Mouse (Mus musculus): ENCODE measurements around the gene Cdh5. TPM values are rescaled to one million over a fixed set of nuclear protein-coding genes. Genes with fewer than 3 reads are reported as not detected.

The Cdh5 gene
- total RNA-seq, 2 experiments from 2014 or later: 33.7 to 40.2 TPM

DNA sequence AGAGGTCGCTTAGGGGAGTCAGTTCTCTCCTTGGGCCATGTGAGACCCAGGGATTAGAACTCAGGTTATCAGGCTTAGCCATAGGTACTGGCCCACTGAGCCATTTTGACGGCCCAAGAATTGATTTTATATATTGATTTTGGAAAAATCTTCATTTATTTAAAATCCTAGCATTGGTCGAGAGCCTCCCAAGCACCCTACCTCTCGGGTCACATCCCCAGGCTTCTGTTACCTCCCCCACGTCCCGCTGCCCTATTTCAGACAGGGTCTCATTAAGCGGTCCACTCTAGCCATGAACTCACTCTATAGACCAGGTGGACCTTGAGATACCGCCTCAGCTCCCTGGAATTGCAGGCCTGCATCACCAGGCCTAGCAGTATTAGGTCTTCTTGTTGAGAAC lies 33.1 kb downstream of the Cdh5 start:
- no peak for DNase-seq (ENCODE audit: low spot score)

DNA sequence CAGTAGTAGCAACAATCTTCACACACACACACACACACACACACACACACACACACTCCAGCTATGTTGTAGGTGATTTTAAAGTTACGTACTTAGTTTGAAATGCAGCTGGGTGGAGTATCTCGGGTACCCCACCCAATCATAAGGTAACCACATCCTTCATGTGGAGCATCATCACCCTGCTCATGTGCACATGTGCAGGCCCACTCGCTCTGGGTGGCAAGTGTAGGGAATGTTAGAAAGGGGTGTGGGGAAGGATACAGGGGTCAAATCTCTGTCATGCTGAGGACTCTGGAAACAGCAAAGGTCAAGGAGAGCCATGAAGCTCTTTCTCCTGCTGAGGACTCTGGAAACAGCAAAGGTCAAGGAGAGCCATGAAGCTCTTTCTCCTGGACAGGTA lies 34.9 kb downstream of the Cdh5 start:
- no peak for DNase-seq (ENCODE audit: low spot score)

DNA sequence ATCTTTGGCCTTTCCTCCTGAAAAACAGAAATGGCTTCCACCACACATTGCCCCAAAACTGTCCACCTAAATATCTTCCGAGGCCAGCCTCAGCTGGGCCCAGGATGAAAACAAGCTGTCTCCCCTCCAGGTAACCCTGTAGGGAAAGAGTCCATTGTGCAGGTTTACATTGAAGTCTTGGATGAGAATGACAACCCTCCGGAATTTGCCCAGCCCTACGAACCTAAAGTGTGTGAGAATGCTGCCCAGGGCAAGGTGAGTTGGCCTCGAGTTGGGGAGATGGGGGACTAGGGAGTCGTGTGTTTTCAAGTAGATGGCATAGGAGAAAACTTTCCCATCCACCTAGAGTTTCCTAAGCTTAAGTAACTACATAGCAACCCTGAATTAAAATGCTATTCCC lies 36.2 kb downstream of the Cdh5 start:
- no peak for DNase-seq (ENCODE audit: low spot score)

DNA sequence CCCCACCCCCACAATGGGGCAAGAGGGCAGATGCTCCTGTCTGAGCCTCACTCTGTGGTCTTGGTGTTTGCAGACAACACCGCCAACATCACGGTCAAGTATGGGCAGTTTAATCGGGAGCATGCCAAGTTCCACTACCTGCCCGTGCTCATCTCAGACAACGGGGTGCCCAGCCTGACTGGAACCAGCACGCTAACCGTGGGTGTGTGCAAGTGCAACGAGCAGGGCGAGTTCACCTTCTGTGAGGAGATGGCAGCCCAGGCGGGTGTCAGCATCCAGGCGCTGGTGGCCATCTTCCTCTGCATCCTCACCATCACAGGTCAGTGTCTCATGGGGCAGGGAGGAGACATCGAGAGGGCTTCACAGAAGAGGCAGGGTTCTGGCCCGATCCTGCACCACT lies 39.2 kb downstream of the Cdh5 start:
- no peak for DNase-seq (ENCODE audit: low spot score)

DNA sequence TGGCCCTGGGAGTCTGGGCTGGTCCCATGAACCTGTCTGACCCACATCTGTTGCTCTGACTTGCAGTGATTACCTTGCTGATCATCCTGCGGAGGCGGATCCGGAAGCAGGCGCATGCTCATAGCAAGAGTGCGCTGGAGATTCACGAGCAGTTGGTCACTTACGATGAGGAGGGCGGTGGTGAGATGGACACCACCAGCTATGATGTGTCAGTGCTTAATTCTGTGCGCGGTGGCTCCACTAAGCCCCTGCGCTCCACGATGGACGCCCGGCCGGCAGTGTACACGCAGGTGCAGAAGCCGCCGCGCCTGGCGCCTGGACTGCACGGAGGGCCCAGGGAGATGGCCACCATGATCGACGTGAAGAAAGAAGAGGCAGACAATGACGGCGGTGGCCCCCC lies 41.0 kb downstream of the Cdh5 start:
- no peak for DNase-seq (ENCODE audit: low spot score)

DNA sequence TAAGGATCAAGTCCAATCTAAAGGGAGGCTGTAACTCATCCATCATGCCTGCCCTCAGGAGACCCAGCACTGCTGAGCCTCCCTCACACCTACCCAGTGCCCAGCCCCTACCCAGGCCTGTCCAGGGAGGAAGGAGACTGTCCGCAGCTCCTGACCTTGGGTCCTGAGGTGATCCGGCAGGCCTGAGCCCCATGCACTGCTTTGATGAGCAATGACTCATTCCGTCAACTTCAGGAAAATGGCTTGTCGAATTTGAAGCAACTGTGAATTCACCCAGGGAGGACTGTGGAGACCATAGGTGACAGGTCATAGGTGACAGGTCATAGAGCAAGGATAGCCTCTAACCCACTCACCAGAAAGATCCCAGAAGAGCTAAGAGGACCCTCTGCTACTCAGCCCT lies 42.0 kb downstream of the Cdh5 start:
- DNase-seq (ENCODE audit: low spot score): no peak

DNA sequence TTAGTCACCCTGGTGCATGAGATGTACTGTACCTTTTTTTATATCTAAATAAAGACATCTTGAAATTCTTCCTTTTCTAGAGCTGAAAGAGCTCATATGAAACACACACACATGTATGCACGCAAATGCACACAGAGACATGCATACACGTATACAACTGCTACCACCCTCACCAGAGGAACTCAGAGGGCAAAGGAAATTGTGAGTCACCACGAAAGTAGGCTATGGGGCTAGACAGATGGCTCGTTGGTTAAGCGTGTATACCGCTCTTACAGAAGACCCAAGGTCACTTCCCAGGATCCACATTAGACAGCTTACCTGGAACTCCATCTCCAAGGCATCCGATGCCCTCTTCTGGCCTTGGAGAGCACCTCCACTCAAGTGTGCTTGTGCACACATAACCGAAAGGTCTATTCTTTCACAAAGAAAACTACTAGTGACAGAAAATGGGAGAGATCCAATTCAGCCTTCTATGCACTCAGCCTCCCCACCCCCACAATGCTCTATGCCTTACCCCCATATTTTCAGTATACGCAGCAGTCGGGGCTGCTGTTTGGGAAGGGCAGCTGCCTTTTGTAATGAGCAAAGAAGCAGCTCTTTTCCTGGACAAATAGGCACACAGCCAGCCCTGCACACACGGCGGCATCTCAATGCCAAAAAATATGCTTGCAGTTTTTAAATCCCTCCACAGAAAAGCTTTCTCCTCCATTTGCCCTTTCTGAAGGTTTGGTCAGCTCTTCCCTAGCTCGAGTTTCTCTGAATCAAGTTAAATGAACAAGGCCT lies 43.2 kb downstream of the Cdh5 start:
- no peak for DNase-seq (ENCODE audit: low spot score)

DNA sequence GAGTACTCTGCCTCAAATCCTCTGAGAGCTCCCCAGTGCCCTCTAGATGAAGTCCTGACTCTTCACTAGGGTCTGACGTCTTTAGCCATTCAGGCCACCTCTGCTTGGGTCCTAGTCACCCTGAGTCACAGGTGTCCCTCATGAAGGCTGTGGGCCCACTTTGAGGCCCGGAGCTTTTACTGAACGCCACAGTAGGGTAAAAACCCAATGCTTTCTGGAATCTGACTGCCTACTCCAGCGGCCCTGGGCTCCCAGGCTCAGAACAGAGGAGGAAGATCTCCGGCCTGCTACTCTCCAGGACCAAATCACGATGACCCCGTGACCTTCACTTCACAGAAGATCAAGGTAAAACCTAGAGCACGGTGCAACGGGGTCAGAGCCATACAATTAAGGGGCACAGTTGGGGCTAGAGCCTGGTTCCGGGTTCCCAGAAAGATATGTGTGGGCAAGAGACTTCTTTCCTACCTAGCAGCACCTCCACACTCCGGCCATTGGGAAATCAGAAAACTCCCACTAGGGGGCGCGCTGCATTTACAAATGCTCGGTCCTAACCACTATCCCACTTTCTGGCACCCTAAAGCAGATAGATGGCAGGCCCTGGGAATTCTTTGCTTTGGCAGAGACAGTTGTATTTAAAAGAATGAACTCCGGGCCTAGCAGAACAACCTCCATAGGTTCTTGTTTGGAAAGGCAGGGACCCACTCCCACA lies 44.7 kb downstream of the Cdh5 start:
- peak; percentile 75 for DNase-seq (ENCODE audit: low spot score)

DNA sequence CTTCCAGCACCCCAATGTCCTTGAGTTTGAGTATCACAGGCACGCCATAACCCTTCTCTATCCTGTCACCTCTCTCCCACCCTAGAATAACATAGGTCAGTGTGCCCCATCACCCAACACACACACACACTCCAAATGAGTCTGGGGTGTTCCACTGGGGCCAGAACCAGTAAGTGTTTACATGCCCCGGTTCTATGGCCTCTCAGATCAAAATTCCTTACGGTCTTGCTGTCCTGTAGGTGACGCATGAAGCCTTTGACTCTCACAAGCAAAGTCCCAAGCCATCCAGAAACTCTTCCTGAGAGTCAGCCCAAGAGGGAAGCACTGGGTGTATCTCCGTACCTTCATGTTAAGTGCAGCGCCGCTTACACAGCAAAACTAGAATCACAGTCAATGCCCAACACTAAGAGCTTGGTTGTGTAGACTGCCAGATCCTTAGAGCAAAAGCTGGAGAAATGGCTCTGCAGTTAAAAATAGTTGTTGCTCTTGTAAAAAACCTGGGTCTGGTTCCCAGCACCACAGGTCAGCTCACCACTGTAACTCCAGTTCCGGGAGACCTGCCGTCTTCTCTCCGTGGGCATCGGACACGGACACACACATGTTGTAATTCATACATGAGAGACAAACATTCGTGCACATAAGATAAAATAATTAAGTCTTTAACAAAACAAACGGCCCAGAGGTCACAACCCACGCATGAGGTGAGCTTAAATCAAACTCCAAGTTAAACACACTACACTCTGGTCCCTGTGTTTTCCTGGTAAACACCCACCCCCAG lies 45.5 kb downstream of the Cdh5 start:
- DNase-seq (ENCODE audit: low spot score): no peak

DNA sequence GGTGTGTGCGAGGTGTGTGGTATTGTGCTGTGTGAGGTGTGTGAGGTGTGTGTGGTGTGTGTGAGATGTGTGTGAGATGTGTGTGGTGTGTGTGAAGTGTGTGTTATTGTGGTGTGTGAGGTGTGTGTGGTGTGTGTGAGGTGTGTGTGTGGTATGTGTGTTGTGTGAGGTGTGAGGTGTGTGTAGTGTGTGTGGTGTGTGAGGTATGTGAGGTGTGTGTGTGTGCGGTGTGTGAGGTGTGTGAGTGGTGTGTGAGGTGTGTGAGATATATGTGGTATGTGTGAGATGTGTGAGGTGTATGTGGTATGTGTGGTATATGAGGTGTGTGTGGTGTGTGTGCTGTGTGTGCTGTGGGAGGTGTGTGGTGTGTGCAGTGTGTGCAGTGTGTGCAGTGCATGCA lies 46.5 kb downstream of the Cdh5 start:
- no peak for DNase-seq (ENCODE audit: low spot score)

DNA sequence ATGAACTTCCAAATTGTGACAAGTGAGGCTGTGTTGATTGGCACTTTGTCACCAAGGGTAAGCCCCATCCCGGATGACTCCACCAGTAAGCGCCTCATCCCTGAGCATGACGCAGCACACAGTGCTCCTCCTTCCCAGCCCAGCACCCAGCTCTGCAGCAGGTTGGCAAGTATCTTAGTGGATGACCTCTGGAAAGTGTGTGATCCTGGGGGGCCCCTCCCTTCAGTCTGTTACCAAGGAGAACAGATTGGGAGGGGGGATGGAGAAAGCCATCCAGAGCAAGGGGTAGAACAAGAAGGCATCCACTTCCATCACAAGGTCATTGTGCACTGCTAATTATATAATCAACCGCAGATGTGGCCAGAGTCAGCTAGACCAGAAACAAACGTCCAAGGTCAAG lies 59.3 kb downstream of the Cdh5 start:
- no peak for DNase-seq (ENCODE audit: low spot score)

DNA sequence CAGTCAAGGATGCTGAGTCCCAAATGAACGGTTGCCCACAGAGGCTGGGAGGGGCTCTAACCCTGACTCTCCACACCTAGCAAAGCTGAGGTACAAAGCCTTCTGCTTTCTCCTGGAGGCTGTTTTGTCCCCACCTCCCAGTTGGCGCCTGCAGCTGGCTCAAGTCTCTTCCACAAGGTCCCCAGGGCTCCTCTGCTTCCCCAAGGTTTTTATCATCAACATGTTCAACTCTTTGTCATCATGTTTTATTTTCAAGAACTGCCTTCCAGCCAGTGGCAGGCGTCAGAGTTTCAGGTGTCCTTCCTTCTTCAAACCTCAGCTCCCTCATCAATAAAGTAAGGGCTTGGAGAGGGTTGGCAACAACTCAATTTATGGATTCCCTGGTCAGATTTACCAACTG lies 68.0 kb downstream of the Cdh5 start:
- DNase-seq (ENCODE audit: low spot score): no peak

DNA sequence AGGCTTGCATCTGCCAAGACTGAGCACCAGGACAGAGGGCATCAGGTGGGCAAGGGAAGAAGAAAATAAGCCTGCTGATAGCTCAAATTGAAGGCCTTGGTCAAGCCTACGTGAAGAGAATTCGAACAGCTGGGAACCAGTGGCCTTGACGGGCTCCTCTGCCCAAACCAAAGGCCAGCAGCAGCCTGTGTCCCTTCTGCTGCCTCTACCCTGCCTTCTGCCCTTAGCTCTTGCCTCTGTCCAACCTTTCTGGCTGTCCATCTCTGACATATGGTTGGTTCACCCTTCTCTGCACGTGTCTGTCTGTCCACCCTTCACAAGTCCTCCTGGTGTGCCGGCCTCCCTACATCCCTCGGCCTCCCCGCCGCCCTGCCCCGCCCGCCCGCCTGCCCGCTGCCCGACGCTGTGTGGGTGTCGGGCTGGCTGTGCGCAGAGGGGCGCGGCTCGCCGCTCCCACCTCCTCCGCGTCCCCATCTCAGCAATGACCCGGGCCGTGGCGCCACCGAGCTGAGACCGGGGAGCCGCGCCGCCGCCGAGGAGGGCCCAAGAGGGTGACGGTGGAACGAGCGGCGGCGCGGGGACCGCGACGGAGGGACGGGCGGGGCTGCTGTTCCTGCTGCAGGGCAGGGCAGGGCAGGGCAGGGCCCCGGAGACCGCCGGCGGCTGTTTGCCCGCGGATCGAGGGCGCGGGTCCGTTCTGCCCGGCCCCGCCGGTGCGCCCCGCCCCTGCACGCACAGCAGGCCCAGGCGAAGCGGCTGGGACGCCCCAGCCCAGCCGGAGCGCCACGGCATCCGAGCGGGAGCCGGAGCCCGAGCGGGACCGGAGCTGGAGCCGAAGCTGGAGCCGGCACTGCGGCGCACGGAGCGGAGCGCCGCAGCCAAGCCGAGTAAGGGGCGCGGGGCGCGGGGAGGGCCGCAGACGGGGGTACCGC lies 69.0 kb downstream of the Cdh5 start, which contains the start of gene Bean1:
Gene Bean1 (plus strand): TSS at position 325 of the 932 bp plus-strand sequence.
- peak; percentile 15 for DNase-seq (ENCODE audit: low spot score)

DNA sequence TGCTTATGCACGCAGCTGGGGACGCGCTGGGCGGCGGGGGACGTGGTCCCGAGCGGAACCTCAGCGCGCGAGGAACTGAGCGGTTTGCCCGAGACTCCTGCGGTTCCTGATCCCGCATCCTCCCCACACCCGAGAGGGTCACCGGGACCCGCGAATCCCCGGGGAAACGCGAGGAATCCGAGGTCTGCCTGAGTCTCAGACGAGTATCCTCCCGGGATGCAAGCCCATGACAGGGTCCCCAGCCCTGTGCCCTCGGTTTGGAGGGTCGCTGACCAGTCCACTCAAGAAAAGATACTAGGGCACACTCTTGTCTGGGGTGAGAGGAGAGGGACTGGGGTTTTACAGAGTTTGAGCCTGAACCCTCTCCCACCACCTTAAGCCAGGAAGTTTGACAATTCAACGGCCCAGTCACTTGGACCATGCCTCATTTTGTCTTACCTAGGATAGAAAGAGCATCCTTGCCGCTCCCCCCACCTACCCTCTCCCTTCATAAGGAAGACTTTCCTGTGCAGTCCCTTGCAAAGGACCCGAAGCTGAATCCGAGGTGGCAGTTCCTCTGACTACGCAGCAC lies 69.7 kb downstream of the Cdh5 start:
- no peak for DNase-seq (ENCODE audit: low spot score)

DNA sequence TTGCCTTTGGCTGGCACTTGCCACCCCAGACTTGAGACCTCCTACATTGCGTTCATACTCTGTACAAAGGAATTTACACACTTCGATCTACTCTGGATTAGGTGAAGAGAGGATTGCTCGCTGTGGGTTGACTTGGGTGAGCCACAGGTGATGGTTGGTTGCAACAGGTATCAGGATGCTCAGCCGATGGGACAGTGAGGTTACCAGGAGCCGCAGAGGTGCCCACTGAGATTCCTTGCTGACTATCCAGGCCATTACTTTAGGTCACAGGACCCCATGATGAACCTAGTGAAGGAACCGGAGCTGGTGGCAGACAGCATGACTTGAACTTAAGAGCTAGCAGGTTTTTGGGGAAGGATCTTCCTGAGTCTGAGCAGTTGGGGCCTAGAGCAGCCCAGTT lies 71.0 kb downstream of the Cdh5 start:
- DNase-seq (ENCODE audit: low spot score): no peak

DNA sequence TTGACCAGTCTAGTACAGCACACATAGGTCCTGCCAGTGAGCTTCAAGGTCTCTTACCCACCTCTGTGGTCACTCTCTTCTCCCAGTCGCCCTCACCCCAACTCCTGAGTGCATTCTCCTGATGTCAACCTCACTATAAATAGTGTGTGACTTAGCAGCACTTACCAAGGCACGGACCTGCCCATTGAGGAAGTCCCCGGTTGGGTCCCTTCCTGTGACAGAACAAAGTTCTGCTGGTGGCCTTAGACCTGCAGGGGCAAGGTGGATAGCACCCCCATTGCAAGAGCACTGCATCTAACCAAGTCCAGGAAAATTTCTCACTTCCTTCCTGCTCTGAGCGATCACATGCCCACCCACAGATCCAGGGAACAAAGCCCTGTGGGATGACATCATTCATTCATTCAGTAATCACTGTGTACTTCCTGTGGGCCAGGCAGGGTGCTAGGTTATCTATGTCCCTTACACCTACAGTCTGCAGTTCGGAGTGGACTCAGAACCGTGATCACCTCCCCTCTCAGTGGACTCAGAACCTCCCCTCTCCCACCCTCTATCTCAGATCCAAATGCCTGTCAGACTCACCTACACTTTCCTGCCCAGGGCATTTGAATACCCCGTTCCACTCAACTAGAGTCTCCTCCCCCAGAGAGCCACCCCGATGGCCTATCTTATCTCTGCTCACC lies 74.6 kb downstream of the Cdh5 start:
- no peak for DNase-seq (ENCODE audit: low spot score)

DNA sequence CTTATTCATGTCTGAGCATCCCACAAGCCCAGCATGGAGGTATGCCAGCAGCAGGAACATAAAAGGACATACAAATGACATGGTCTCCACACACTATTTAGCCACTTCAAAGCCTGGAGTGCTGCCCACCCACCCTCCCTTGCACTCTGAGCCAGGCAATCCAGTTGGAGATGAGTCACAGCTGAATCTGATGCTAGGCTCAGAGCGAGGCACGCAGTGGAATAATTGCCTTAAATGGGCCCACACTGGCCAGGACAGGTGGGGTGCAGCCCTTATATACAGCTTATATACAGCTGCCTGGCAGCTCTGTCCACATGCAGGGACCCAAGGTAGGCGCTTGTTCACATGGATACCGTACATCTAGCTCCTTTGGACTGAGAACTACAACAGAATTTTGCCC lies 75.6 kb downstream of the Cdh5 start:
- no peak for DNase-seq (ENCODE audit: low spot score)

DNA sequence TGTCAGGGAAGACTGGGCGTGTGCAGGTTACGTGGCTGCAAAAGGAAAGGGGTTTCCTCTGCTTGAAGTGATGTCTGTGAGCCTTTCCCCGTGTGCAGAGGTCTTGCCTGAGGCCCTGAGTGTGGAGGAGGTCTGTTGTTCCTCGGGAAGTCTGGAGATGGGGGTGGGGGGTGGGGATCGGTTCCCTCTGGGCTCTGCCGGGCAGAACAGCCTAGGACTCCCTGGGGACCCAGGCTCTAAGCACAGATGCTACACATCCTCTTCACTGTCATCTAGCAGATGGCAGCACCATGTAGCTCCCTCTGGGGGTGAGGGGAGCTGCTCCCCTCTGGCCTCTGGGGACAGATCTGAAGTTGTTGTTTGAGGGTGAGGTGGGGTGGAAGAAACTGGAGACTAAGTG lies 83.5 kb downstream of the Cdh5 start:
- no peak for DNase-seq (ENCODE audit: low spot score)

DNA sequence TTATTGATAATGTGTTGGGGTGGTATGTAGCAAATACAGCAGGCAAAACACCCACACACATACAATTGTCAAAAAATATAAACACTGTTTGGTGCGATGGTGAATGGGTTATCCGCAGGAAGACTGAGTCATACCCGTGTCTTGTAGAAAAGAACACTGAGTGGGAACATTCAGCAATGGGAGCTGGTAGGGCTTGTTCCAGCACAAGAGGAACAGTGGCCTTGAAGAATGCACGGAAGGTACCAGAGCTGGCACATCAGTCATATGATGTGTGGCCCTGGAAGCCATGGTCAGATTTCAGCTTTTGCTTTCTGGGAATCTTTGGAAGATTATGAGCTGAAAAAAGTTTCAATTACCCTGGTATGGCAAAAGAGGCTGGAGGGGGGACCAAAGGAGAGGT lies 85.4 kb downstream of the Cdh5 start:
- DNase-seq (ENCODE audit: low spot score): no peak

DNA sequence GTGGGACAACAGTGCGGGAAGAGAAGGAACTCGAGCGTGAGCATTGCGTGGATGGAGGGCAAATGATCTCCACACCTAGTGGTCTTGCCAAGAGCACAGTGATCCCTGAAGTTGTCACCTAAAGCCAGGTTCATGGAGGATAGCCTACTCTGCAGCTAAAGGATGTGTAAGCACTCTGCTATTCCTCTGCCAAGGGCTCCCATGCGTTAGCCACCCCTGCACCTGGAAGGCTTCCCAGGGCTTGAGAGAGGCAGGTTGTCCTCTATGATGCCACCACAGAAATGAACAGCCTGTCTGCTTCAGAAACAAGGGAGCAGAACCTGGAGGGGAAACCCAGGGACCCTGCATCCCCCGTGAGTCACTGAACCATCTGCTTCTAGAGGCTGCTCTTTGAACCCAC lies 86.2 kb downstream of the Cdh5 start:
- no peak for DNase-seq (ENCODE audit: low spot score)

Measured in gastrocnemius, adult 18-20 months (tissue).